Mouse (Mus musculus): ENCODE data around the gene Napepld. TPM values are rescaled to one million over a fixed set of nuclear protein-coding genes. Genes with fewer than 3 reads are reported as not detected.

Napepld gene
- polyA plus RNA-seq, 1 experiment, result 1.7 TPM

GRCm38 (mm10) chr5:21693372-21693870 lies 7.8 kb downstream of the Napepld start:
- TF ChIP-seq CTCF (IDR thresholded peaks at IDR 0.05; ENCODE audit: borderline replicate concordance, insufficient read depth, low read length) (no peak), POLR2A (IDR thresholded peaks at IDR 0.05; ENCODE audit: low read depth, low read length) (no peak)
- Histone ChIP-seq H3K4me3 (ENCODE audit: insufficient read depth, low read length) (no peak overlapping the region), H3K27ac (ENCODE audit: insufficient read depth, low read length) (no peak overlapping the region), H3K4me1 (ENCODE audit: control insufficient read depth, insufficient read depth, low read length) (no peaks in the 10 kb centered on the region)

GRCm38 (mm10) chr5:21692230-21692629 lies 9.0 kb downstream of the Napepld start:
- no peak overlapping the region for H3K4me3 ChIP-seq (ENCODE audit: insufficient read depth, low read length)
- no peak for TF ChIP-seq POLR2A (IDR thresholded peaks at IDR 0.05; ENCODE audit: low read depth, low read length)
- TF ChIP-seq CTCF (IDR thresholded peaks at IDR 0.05; ENCODE audit: borderline replicate concordance, insufficient read depth, low read length), result no peak
- no peak overlapping the region for H3K27ac ChIP-seq (ENCODE audit: insufficient read depth, low read length)
- no peaks in the 10 kb centered on the region for H3K4me1 ChIP-seq (ENCODE audit: control insufficient read depth, insufficient read depth, low read length)

GRCm38 (mm10) chr5:21687042-21687441 lies 14.2 kb downstream of the Napepld start:
- no peak overlapping the region for H3K4me3 ChIP-seq (ENCODE audit: insufficient read depth, low read length)
- no peak for TF ChIP-seq POLR2A (IDR thresholded peaks at IDR 0.05; ENCODE audit: low read depth, low read length)
- no peak for TF ChIP-seq CTCF (IDR thresholded peaks at IDR 0.05; ENCODE audit: borderline replicate concordance, insufficient read depth, low read length)
- H3K27ac ChIP-seq (ENCODE audit: insufficient read depth, low read length), result no peak overlapping the region
- H3K4me1 ChIP-seq (ENCODE audit: control insufficient read depth, insufficient read depth, low read length), result no peaks in the 10 kb centered on the region

- Histone ChIP-seq H3K27ac (ENCODE audit: insufficient read depth, low read length) (no peak overlapping the region), H3K4me3 (ENCODE audit: insufficient read depth, low read length) (no peak overlapping the region), H3K4me1 (ENCODE audit: control insufficient read depth, insufficient read depth, low read length) (peaks cover 9% of the 10 kb centered on the region)
- TF ChIP-seq CTCF (IDR thresholded peaks at IDR 0.05; ENCODE audit: borderline replicate concordance, insufficient read depth, low read length) (no peak), POLR2A (IDR thresholded peaks at IDR 0.05; ENCODE audit: low read depth, low read length) (no peak)
Observed at GRCm38 (mm10) chr5:21685001-21685400, 16.2 kb downstream of the Napepld start.

- no peak overlapping the region for H3K4me3 ChIP-seq (ENCODE audit: insufficient read depth, low read length)
- TF ChIP-seq CTCF (IDR thresholded peaks at IDR 0.05; ENCODE audit: borderline replicate concordance, insufficient read depth, low read length), result no peak
- no peak for TF ChIP-seq POLR2A (IDR thresholded peaks at IDR 0.05; ENCODE audit: low read depth, low read length)
- H3K27ac ChIP-seq (ENCODE audit: insufficient read depth, low read length), result no peak overlapping the region
- peaks cover 9% of the 10 kb centered on the region for H3K4me1 ChIP-seq (ENCODE audit: control insufficient read depth, insufficient read depth, low read length)
Observed at GRCm38 (mm10) chr5:21683811-21684210, 17.4 kb downstream of the Napepld start.

GRCm38 (mm10) chr5:21680940-21681339 lies 20.3 kb downstream of the Napepld start:
- Histone ChIP-seq H3K4me1 (ENCODE audit: control insufficient read depth, insufficient read depth, low read length) (peaks cover 9% of the 10 kb centered on the region), H3K27ac (ENCODE audit: insufficient read depth, low read length) (0 out of 2 replicates have a peak overlapping the region, but pooled peaks have one; percentile 21), H3K4me3 (ENCODE audit: insufficient read depth, low read length) (no peak overlapping the region)
- no peak for TF ChIP-seq CTCF (IDR thresholded peaks at IDR 0.05; ENCODE audit: borderline replicate concordance, insufficient read depth, low read length)
- no peak for TF ChIP-seq POLR2A (IDR thresholded peaks at IDR 0.05; ENCODE audit: low read depth, low read length)

GRCm38 (mm10) chr5:21680029-21680428 lies 21.2 kb downstream of the Napepld start:
- TF ChIP-seq CTCF (IDR thresholded peaks at IDR 0.05; ENCODE audit: borderline replicate concordance, insufficient read depth, low read length) (no peak), POLR2A (IDR thresholded peaks at IDR 0.05; ENCODE audit: low read depth, low read length) (no peak)
- no peak overlapping the region for H3K4me3 ChIP-seq (ENCODE audit: insufficient read depth, low read length)
- no peak overlapping the region for H3K27ac ChIP-seq (ENCODE audit: insufficient read depth, low read length)
- H3K4me1 ChIP-seq (ENCODE audit: control insufficient read depth, insufficient read depth, low read length), result peaks cover 9% of the 10 kb centered on the region

- Histone ChIP-seq H3K27ac (ENCODE audit: insufficient read depth, low read length) (no peak overlapping the region), H3K4me3 (ENCODE audit: insufficient read depth, low read length) (no peak overlapping the region), H3K4me1 (ENCODE audit: control insufficient read depth, insufficient read depth, low read length) (peaks cover 9% of the 10 kb centered on the region)
- TF ChIP-seq POLR2A (IDR thresholded peaks at IDR 0.05; ENCODE audit: low read depth, low read length) (no peak), CTCF (IDR thresholded peaks at IDR 0.05; ENCODE audit: borderline replicate concordance, insufficient read depth, low read length) (no peak)
Observed at GRCm38 (mm10) chr5:21678363-21678762, 22.8 kb downstream of the Napepld start.

- TF ChIP-seq POLR2A (IDR thresholded peaks at IDR 0.05; ENCODE audit: low read depth, low read length) (no peak), CTCF (IDR thresholded peaks at IDR 0.05; ENCODE audit: borderline replicate concordance, insufficient read depth, low read length) (no peak)
- Histone ChIP-seq H3K4me1 (ENCODE audit: control insufficient read depth, insufficient read depth, low read length) (peaks cover 9% of the 10 kb centered on the region), H3K4me3 (ENCODE audit: insufficient read depth, low read length) (no peak overlapping the region), H3K27ac (ENCODE audit: insufficient read depth, low read length) (no peak overlapping the region)
Observed at GRCm38 (mm10) chr5:21677939-21678338, 23.3 kb downstream of the Napepld start.

GRCm38 (mm10) chr5:21675494-21675893 lies 25.7 kb downstream of the Napepld start:
- no peak for TF ChIP-seq POLR2A (IDR thresholded peaks at IDR 0.05; ENCODE audit: low read depth, low read length)
- TF ChIP-seq CTCF (IDR thresholded peaks at IDR 0.05; ENCODE audit: borderline replicate concordance, insufficient read depth, low read length), result no peak
- Histone ChIP-seq H3K4me3 (ENCODE audit: insufficient read depth, low read length) (no peak overlapping the region), H3K4me1 (ENCODE audit: control insufficient read depth, insufficient read depth, low read length) (peaks cover under 1% of the 10 kb centered on the region; the same call in 1 of the 2 replicates), H3K27ac (ENCODE audit: insufficient read depth, low read length) (no peak overlapping the region)

Data from embryonic fibroblast, embryonic 13.5 days (primary cell).